Mouse (Mus musculus) testis, adult 2 months (tissue): ENCODE measurements around the gene Slc30a6.

Experiments
- CTCF ChIP-seq: fragments of 200-500 bp; IDR thresholded peaks from 2 replicates; pipeline ENCODE4 v1.5.1; 2012; ENCODE audit warnings: low read depth, mild to moderate bottlenecking, inconsistent platforms, low read length, moderate library complexity; ENCODE audit not compliant: control insufficient read depth, insufficient read depth, insufficient replicate concordance
- POLR2A ChIP-seq: fragments of 200-500 bp; IDR thresholded peaks from 2 replicates; pipeline ENCODE4 v1.6.1; 2012; ENCODE audit warnings: low read depth, mild to moderate bottlenecking, inconsistent platforms, low read length, moderate library complexity; ENCODE audit not compliant: control insufficient read depth

DNA sequence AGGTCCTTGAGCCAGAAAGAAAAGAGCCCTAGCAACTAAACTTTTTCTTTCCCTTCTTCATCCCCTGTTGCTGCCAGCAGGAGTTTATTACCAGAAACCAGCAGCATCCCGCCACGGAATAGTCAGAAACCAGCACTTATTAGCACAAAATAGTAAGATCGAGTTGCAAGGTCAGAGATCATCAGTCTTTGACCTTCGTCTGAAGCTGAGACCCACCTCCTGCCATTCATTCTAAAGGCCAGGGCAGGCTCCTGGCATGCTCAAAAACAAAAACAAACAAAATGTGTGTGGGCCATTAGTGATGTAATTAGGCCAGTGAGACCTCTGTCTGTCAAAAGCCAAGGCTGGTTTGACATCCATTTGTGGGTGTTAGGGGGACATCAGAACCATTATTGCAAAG, 22.8 kb downstream of the Slc30a6 start:
- no peak for TF ChIP-seq CTCF
- TF ChIP-seq POLR2A, result no peak
